Mouse (Mus musculus) heart, embryonic 10.5 days (tissue): Measurements from ENCODE around the gene Klrc1. TPM values are rescaled to one million over a fixed set of nuclear protein-coding genes. Genes with fewer than 3 reads are reported as not detected.

Experiments used
- microRNA-seq: library from miRNA; unstranded; fragments of <30 nt; microRNA quantifications from one replicate; pipeline ENCODE4, GENCODE M21; 2017
- polyA plus RNA-seq: library from polyadenylated mRNA; unstranded; fragments of >200 nt; fragmentation: Nextera tagmentation; extraction: Ambion mirVana; gene quantifications from 2 replicates; pipeline ENCODE4 v1.2.1, GENCODE M21; 2016

Klrc1 gene
- polyA plus RNA-seq, 1 experiment from 2014 or later: not detected

Small RNAs within 50 kb of the gene (microRNA-seq; reads per million reads assigned to microRNA genes)
- gene Mir680-1: not detected

Other genes with a start within 250 kb of the Klrc1 start
- 0.48 and 0.54 TPM in 2 replicates for gene Clec1a, start 227.0 kb downstream of the Klrc1 start, polyA plus RNA-seq
- 0.20 and 0.28 TPM in 2 replicates for gene Olr1, start 171.8 kb downstream of the Klrc1 start, polyA plus RNA-seq
- gene Tmem52b, start 166.4 kb downstream of the Klrc1 start, polyA plus RNA-seq: not detected in 2 replicates
- gene Gabarapl1, start 145.8 kb downstream of the Klrc1 start, polyA plus RNA-seq: 30.8 and 34.4 TPM in 2 replicates
- not detected in 2 replicates for gene Klre1, start 101.1 kb downstream of the Klrc1 start, polyA plus RNA-seq
- gene Klrd1, start 87.2 kb downstream of the Klrc1 start, polyA plus RNA-seq: not detected in 2 replicates
- gene Klrk1, start 55.1 kb downstream of the Klrc1 start, polyA plus RNA-seq: 0.04 and 0.09 TPM in 2 replicates
- not detected in 2 replicates for gene Klrc3, start 35.6 kb downstream of the Klrc1 start, polyA plus RNA-seq
- gene Klrc2, start 18.3 kb downstream of the Klrc1 start, polyA plus RNA-seq: not detected in 2 replicates
- not detected in 2 replicates for gene Klri1, start 38.2 kb upstream of the Klrc1 start, polyA plus RNA-seq
- not detected in 2 replicates for gene Klri2, start 61.5 kb upstream of the Klrc1 start, polyA plus RNA-seq
- not detected in 2 replicates for gene Gm156, start 105.3 kb upstream of the Klrc1 start, polyA plus RNA-seq
- gene Gm17631, start 183.7 kb upstream of the Klrc1 start, polyA plus RNA-seq: not detected in 2 replicates
- gene Klra17, start 197.7 kb upstream of the Klrc1 start, polyA plus RNA-seq: not detected in 2 replicates
- not detected in 2 replicates for gene Klra5, start 238.7 kb upstream of the Klrc1 start, polyA plus RNA-seq